Mouse (Mus musculus) hindbrain, embryonic 14.5 days (tissue): ENCODE measurements around the gene Spata2. TPM values are rescaled to one million over a fixed set of nuclear protein-coding genes. Genes with fewer than 3 reads are reported as not detected.

Experiments
- ATAC-seq: fragments of 200-750 bp; cut with Nextera tagmentation; 2 replicates; pipeline ENCODE4 v1.8.0; 2017; ENCODE audit warnings: moderate number of reproducible peaks, mild to moderate bottlenecking, moderate TSS enrichment, moderate library complexity; ENCODE audit not compliant: low FRiP score
- DNase-seq: peaks from one replicate; pipeline ENCODE4 v3.0.0-alpha.2; 2015; ENCODE audit warnings: low spot score
- H3K27ac ChIP-seq: fragments of 300-500 bp; sonication (generic); 2 replicates; pipeline ENCODE4 v1.5.1; 2014; ENCODE audit warnings: mild to moderate bottlenecking, moderate library complexity
- H3K27me3 ChIP-seq: fragments of 300-500 bp; sonication (generic); 2 replicates; pipeline ENCODE4 v1.6.1; 2014; ENCODE audit warnings: mild to moderate bottlenecking, low read length, mixed read lengths; ENCODE audit not compliant: control insufficient read depth, insufficient read depth
- H3K36me3 ChIP-seq: fragments of 300-500 bp; sonication (generic); replicated peaks from 2 replicates; pipeline ENCODE4 v1.6.1; 2014; ENCODE audit not compliant: control insufficient read depth, insufficient read depth
- H3K4me1 ChIP-seq: fragments of 300-500 bp; sonication (generic); replicated peaks from 2 replicates; pipeline ENCODE4 v1.6.1; 2014; ENCODE audit warnings: antibody characterized with exemption, low read length, mixed read lengths; ENCODE audit not compliant: control insufficient read depth, insufficient read depth
- H3K4me2 ChIP-seq: fragments of 300-500 bp; sonication (generic); replicated peaks from 2 replicates; pipeline ENCODE4 v1.6.1; 2014; ENCODE audit warnings: mild to moderate bottlenecking, moderate library complexity
- H3K4me3 ChIP-seq: fragments of 300-500 bp; sonication (generic); replicated peaks from 2 replicates; pipeline ENCODE4 v1.5.1; 2014; ENCODE audit warnings: mild to moderate bottlenecking, low read length
- H3K9ac ChIP-seq: fragments of 300-500 bp; sonication (generic); 2 replicates; pipeline ENCODE4 v1.6.1; 2014
- H3K9me3 ChIP-seq: fragments of 300-500 bp; sonication (generic); 2 replicates; pipeline ENCODE4 v1.6.1; 2016; ENCODE audit warnings: low read length; ENCODE audit not compliant: control insufficient read depth
- WGBS: fragments of 180-500 bp; shearing (Covaris S2); extraction: QIAGEN DNeasy Blood & Tissue Kit; methylation state at CpG from one replicate; pipeline ENCODE4 v1.1.7; 2014; 5-methylcytosine and 5-hydroxymethylcytosine counted together
- polyA plus RNA-seq: library from polyadenylated mRNA; unstranded; fragments of >200 nt; fragmentation: Nextera tagmentation; extraction: Ambion mirVana; gene quantifications from 2 replicates; pipeline ENCODE4 v1.2.1, GENCODE M21; 2014

Spata2 gene
- polyA plus RNA-seq, 1 experiment from 2014 or later = 27.3 TPM

GRCm38 (mm10) chr2:167445911-167446780, 46.5 kb downstream of the Spata2 start:
- DNase-seq = no peak
- no peak for ATAC-seq
- no peak overlapping the region for H3K4me2 ChIP-seq
- H3K4me1 ChIP-seq = no peaks in the 10 kb centered on the region
- H3K27me3 ChIP-seq = no peaks in the 10 kb centered on the region
- WGBS = 79% methylated on average over 20 of the region's 20 CpGs
- H3K36me3 ChIP-seq = peaks cover 72% of the 10 kb centered on the region
- H3K9ac ChIP-seq = no peak overlapping the region
- no peak overlapping the region for H3K4me3 ChIP-seq
- H3K9me3 ChIP-seq = no peaks in the 10 kb centered on the region
- H3K27ac ChIP-seq = no peak overlapping the region

GRCm38 (mm10) chr2:167443411-167444193, 49.1 kb downstream of the Spata2 start:
- H3K27ac ChIP-seq = no peak overlapping the region
- H3K9ac ChIP-seq = no peak overlapping the region
- no peak overlapping the region for H3K4me2 ChIP-seq
- H3K4me3 ChIP-seq = no peak overlapping the region
- ATAC-seq (no peak), DNase-seq (no peak)
- no peaks in the 10 kb centered on the region for H3K9me3 ChIP-seq
- peaks cover 66% of the 10 kb centered on the region for H3K36me3 ChIP-seq
- H3K27me3 ChIP-seq = no peaks in the 10 kb centered on the region
- no peaks in the 10 kb centered on the region for H3K4me1 ChIP-seq
- 95% methylated on average over 4 of the region's 4 CpGs for WGBS

- Histone ChIP-seq H3K9ac (no peak overlapping the region), H3K9me3 (no peaks in the 10 kb centered on the region), H3K27ac (no peak overlapping the region), H3K4me3 (no peak overlapping the region), H3K4me1 (no peaks in the 10 kb centered on the region), H3K27me3 (no peaks in the 10 kb centered on the region), H3K4me2 (no peak overlapping the region), H3K36me3 (peaks cover 74% of the 10 kb centered on the region)
- WGBS = 94% methylated on average over 3 of the region's 3 CpGs
- DNase-seq = no peak
- ATAC-seq = no peak
Observed at GRCm38 (mm10) chr2:167439422-167439821, 53.3 kb downstream of the Spata2 start.

- Histone ChIP-seq H3K27ac (no peak overlapping the region), H3K36me3 (peaks cover 55% of the 10 kb centered on the region), H3K4me3 (no peak overlapping the region), H3K9me3 (no peaks in the 10 kb centered on the region), H3K9ac (no peak overlapping the region), H3K27me3 (no peaks in the 10 kb centered on the region), H3K4me1 (no peaks in the 10 kb centered on the region), H3K4me2 (no peak overlapping the region)
- 91% methylated on average over 5 of the region's 5 CpGs for WGBS
- ATAC-seq = no peak
- no peak for DNase-seq
Observed at GRCm38 (mm10) chr2:167436371-167436770, 56.3 kb downstream of the Spata2 start.

- ATAC-seq (no peak), DNase-seq (no peak)
- H3K4me3 ChIP-seq = no peak overlapping the region
- no peaks in the 10 kb centered on the region for H3K4me1 ChIP-seq
- WGBS = 97% methylated on average over 2 of the region's 2 CpGs
- peaks cover 48% of the 10 kb centered on the region for H3K36me3 ChIP-seq
- no peak overlapping the region for H3K27ac ChIP-seq
- no peak overlapping the region for H3K4me2 ChIP-seq
- H3K9me3 ChIP-seq = no peaks in the 10 kb centered on the region
- H3K9ac ChIP-seq = no peak overlapping the region
- no peaks in the 10 kb centered on the region for H3K27me3 ChIP-seq
Observed at GRCm38 (mm10) chr2:167435631-167436030, 57.1 kb downstream of the Spata2 start.

- no peaks in the 10 kb centered on the region for H3K9me3 ChIP-seq
- H3K36me3 ChIP-seq = peaks cover 40% of the 10 kb centered on the region
- H3K4me3 ChIP-seq = no peak overlapping the region
- H3K9ac ChIP-seq = no peak overlapping the region
- H3K27me3 ChIP-seq = no peaks in the 10 kb centered on the region
- no peaks in the 10 kb centered on the region for H3K4me1 ChIP-seq
- H3K27ac ChIP-seq = no peak overlapping the region
- ATAC-seq = no peak
- 93% methylated on average over 6 of the region's 6 CpGs for WGBS
- H3K4me2 ChIP-seq = no peak overlapping the region
- DNase-seq = no peak
Observed at GRCm38 (mm10) chr2:167434570-167434969, 58.1 kb downstream of the Spata2 start.

- no peak for ATAC-seq
- H3K27ac ChIP-seq = no peak overlapping the region
- H3K4me3 ChIP-seq = no peak overlapping the region
- WGBS = 77% methylated on average over 7 of the region's 7 CpGs
- no peak for DNase-seq
- H3K4me2 ChIP-seq = no peak overlapping the region
- H3K36me3 ChIP-seq = peaks cover 48% of the 10 kb centered on the region
- H3K27me3 ChIP-seq = no peaks in the 10 kb centered on the region
- H3K9ac ChIP-seq = no peak overlapping the region
- no peaks in the 10 kb centered on the region for H3K9me3 ChIP-seq
- no peaks in the 10 kb centered on the region for H3K4me1 ChIP-seq
Observed at GRCm38 (mm10) chr2:167431418-167431776, 61.3 kb downstream of the Spata2 start.

Other genes starting within 250 kb of the Spata2 start
- 24.7 and 33.3 TPM in 2 replicates for gene B4galt5, start 143.7 kb downstream of the Spata2 start, polyA plus RNA-seq
- 17.9 and 22.6 TPM in 2 replicates for gene Slc9a8, start 71.2 kb downstream of the Spata2 start, polyA plus RNA-seq
- 110 and 115 TPM in 2 replicates for gene Rnf114, start 242 bp downstream of the Spata2 start, polyA plus RNA-seq
- 5.5 and 7.5 TPM in 2 replicates for gene Snai1, start 45.3 kb upstream of the Spata2 start, polyA plus RNA-seq
- 302 and 313 TPM in 2 replicates for gene Ube2v1, start 139.2 kb upstream of the Spata2 start, polyA plus RNA-seq
- gene Gm20431, start 168.6 kb upstream of the Spata2 start, polyA plus RNA-seq = 15.5 and 19.8 TPM in 2 replicates
- gene Cebpb, start 196.0 kb upstream of the Spata2 start, polyA plus RNA-seq = 3.5 and 3.6 TPM in 2 replicates
- 33.9 and 37.5 TPM in 2 replicates for gene Tmem189, start 196.9 kb upstream of the Spata2 start, polyA plus RNA-seq